Mouse (Mus musculus): ENCODE results near the gene Myl6. TPM values are rescaled to one million over a fixed set of nuclear protein-coding genes. Genes with fewer than 3 reads are reported as not detected.

Gene Myl6
- total and polyA plus RNA-seq, 2 experiments from 2014 or later: 791 to 830 TPM

DNA sequence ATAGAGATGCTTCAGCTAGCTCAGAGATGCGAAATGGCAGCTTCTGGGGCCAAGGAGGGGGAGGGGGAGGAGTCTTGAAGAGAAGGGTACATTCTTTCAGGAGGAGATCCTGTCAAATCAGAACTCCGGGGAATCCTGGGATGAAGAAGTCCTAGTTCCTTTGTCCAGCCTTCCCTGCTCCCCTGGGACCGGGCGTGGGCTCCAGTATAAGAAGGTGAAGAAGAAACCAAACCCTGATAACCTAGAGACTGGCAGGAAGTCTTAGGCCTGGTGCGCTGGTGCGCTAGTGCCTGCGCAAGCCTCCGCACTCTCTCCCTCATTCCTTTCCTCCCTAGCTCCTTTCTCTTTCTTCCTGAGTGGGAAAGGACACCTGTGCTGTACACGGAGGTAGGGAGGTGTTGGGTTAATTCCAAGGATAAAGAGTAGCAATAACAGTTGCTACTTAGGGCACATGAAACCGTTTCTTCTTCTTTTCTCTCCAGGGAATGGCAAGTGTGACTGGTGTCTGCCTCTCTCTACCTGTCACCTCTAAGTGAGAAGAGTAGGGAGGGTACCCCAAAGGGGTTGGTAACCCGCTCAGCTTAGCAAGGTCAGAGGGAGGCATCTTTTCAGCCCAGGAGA is 30.3 kb upstream of the Myl6 start:
- ATAC-seq (ENCODE audit: insufficient read depth, low read depth): no peak
- Histone ChIP-seq H3K27ac (ENCODE audit: low read depth) (peak overlapping the region; percentile 87), H3K4me3 (ENCODE audit: low read depth, low read length) (peak overlapping the region; percentile 93), H3K9ac (replicated peaks; ENCODE audit: low read depth, low read length) (peak overlapping the region; percentile 77; the same call in 1 of the 2 replicates), H3K4me2 (ENCODE audit: low read depth, low read length) (peak overlapping the region; percentile 98), H3K36me3 (replicated peaks; ENCODE audit: control insufficient read depth, insufficient read depth, low read length) (peaks cover 26% of the 10 kb centered on the region), H3K4me1 (ENCODE audit: control insufficient read depth, insufficient read depth) (no peaks in the 10 kb centered on the region), H3K9me3 (replicated peaks; ENCODE audit: control insufficient read depth, low read length) (no peaks in the 10 kb centered on the region), H3K27me3 (ENCODE audit: control insufficient read depth, insufficient read depth, low read length) (no peaks in the 10 kb centered on the region)
- TF ChIP-seq CTCF (IDR thresholded peaks at IDR 0.05; ENCODE audit: low read depth) (no peak), EP300 (IDR thresholded peaks at IDR 0.05; ENCODE audit: low read depth) (no peak)
- WGBS: 39% methylated on average over 11 of the region's 11 CpGs
- no peak for DNase-seq (ENCODE audit: low spot score)

DNA sequence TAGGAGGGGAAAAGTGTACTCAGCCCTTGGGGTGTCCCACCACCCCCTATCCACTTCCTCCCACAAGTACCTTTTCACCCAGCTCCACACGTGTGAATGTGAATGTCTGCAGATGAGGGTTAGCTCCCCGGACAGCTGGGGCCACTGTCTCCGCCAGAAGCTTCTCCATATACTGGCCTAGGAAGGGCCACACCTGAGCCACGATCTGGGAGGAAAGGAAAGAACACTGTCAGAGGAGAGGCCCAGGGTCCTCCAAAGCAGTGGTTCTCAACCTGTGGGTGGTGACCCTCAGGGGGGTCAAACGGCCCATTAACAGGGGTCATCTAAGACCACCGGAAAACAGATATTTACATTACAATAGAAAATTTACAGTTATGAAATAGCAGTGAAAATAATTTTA is 28.4 kb upstream of the Myl6 start:
- H3K36me3 ChIP-seq (replicated peaks; ENCODE audit: control insufficient read depth, insufficient read depth, low read length): peaks cover 38% of the 10 kb centered on the region
- H3K4me1 ChIP-seq (ENCODE audit: control insufficient read depth, insufficient read depth): no peaks in the 10 kb centered on the region
- ATAC-seq (ENCODE audit: insufficient read depth, low read depth) (no peak), DNase-seq (ENCODE audit: low spot score) (no peak)
- no peak overlapping the region for H3K4me3 ChIP-seq (ENCODE audit: low read depth, low read length)
- H3K9me3 ChIP-seq (replicated peaks; ENCODE audit: control insufficient read depth, low read length): no peaks in the 10 kb centered on the region
- TF ChIP-seq EP300 (IDR thresholded peaks at IDR 0.05; ENCODE audit: low read depth): no peak
- TF ChIP-seq CTCF (IDR thresholded peaks at IDR 0.05; ENCODE audit: low read depth): no peak
- H3K27me3 ChIP-seq (ENCODE audit: control insufficient read depth, insufficient read depth, low read length): no peaks in the 10 kb centered on the region
- no peak overlapping the region for H3K9ac ChIP-seq (replicated peaks; ENCODE audit: low read depth, low read length)
- H3K4me2 ChIP-seq (ENCODE audit: low read depth, low read length): no peak overlapping the region
- no peak overlapping the region for H3K27ac ChIP-seq (ENCODE audit: low read depth)
- 80% methylated on average over 6 of the region's 6 CpGs for WGBS

DNA sequence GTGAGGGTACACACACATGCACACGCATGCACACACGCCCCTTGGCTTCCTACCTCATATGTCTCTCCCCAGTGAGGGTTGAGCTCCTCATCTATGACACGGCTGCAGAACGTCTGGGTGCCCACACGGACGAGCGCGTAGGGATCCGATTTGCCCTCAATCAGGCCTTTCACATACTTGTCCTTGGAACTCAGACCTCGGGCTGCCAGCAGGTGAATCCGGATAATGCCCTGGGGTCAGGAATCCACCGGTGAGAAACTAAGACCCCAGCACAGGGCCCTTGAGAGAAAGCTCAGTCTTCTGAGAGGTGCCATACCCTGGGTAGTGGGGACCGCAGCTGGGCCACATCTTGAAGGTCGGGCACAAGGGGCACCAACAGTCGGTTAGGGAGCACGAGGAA is 26.6 kb upstream of the Myl6 start:
- no peaks in the 10 kb centered on the region for H3K9me3 ChIP-seq (replicated peaks; ENCODE audit: control insufficient read depth, low read length)
- H3K4me1 ChIP-seq (ENCODE audit: control insufficient read depth, insufficient read depth): no peaks in the 10 kb centered on the region
- DNase-seq (ENCODE audit: low spot score) (no peak), ATAC-seq (ENCODE audit: insufficient read depth, low read depth) (no peak)
- H3K9ac ChIP-seq (replicated peaks; ENCODE audit: low read depth, low read length): no peak overlapping the region
- WGBS: 86% methylated on average over 16 of the region's 16 CpGs
- H3K36me3 ChIP-seq (replicated peaks; ENCODE audit: control insufficient read depth, insufficient read depth, low read length): peaks cover 54% of the 10 kb centered on the region
- H3K4me2 ChIP-seq (ENCODE audit: low read depth, low read length): no peak overlapping the region
- no peaks in the 10 kb centered on the region for H3K27me3 ChIP-seq (ENCODE audit: control insufficient read depth, insufficient read depth, low read length)
- no peak overlapping the region for H3K27ac ChIP-seq (ENCODE audit: low read depth)
- no peak overlapping the region for H3K4me3 ChIP-seq (ENCODE audit: low read depth, low read length)
- TF ChIP-seq CTCF (IDR thresholded peaks at IDR 0.05; ENCODE audit: low read depth) (no peak), EP300 (IDR thresholded peaks at IDR 0.05; ENCODE audit: low read depth) (no peak)

DNA sequence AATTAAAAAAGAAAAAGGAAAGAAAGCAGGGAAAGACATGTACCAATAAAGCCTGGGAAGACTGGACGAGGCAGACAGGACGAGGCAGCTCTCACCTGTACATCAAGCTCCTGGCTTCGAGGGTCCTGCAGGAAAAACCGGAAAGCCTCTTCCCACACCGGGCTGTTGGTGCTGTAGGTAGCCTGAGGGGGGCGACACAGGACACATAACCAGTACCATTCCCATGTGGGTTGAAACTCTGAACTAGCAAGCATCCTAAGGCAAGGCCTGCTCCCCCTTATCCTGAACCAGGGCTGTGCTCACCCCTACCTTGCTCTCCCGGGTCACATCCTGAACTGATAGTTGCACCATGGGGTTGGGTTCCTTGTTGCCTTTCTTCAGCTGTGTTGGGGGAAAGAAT is 24.9 kb upstream of the Myl6 start:
- DNase-seq (ENCODE audit: low spot score): no peak
- Histone ChIP-seq H3K27me3 (ENCODE audit: control insufficient read depth, insufficient read depth, low read length) (no peaks in the 10 kb centered on the region), H3K4me1 (ENCODE audit: control insufficient read depth, insufficient read depth) (no peaks in the 10 kb centered on the region), H3K4me3 (ENCODE audit: low read depth, low read length) (no peak overlapping the region), H3K9ac (replicated peaks; ENCODE audit: low read depth, low read length) (no peak overlapping the region), H3K27ac (ENCODE audit: low read depth) (no peak overlapping the region), H3K36me3 (replicated peaks; ENCODE audit: control insufficient read depth, insufficient read depth, low read length) (peaks cover 70% of the 10 kb centered on the region), H3K9me3 (replicated peaks; ENCODE audit: control insufficient read depth, low read length) (no peaks in the 10 kb centered on the region), H3K4me2 (ENCODE audit: low read depth, low read length) (no peak overlapping the region)
- WGBS: 79% methylated on average over 7 of the region's 7 CpGs
- ATAC-seq (ENCODE audit: insufficient read depth, low read depth): no peak
- peak; percentile 43 for TF ChIP-seq CTCF (IDR thresholded peaks at IDR 0.05; ENCODE audit: low read depth)
- TF ChIP-seq EP300 (IDR thresholded peaks at IDR 0.05; ENCODE audit: low read depth): no peak

DNA sequence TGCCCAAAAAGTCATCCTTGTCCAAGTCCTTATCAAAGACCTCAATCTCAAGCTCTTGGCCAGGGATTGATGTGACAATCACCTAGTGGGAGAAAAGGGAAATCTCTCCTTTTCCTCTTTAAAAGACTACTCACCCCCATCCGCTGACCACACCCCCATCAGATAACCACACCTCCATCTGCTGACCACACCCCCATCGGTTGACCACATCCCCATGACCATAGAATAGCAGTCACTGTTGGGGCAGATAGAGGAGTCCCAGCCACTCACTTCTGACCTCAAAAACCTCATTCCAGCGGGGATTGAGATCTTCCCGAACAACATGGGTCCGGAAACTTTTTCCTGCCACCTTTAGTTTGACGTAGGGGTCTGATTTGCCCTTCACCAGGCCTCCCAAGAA is 22.7 kb upstream of the Myl6 start:
- Histone ChIP-seq H3K9ac (replicated peaks; ENCODE audit: low read depth, low read length) (no peak overlapping the region), H3K27me3 (ENCODE audit: control insufficient read depth, insufficient read depth, low read length) (no peaks in the 10 kb centered on the region), H3K36me3 (replicated peaks; ENCODE audit: control insufficient read depth, insufficient read depth, low read length) (peaks cover 90% of the 10 kb centered on the region), H3K9me3 (replicated peaks; ENCODE audit: control insufficient read depth, low read length) (no peaks in the 10 kb centered on the region), H3K4me3 (ENCODE audit: low read depth, low read length) (no peak overlapping the region), H3K4me1 (ENCODE audit: control insufficient read depth, insufficient read depth) (no peaks in the 10 kb centered on the region), H3K4me2 (ENCODE audit: low read depth, low read length) (no peak overlapping the region), H3K27ac (ENCODE audit: low read depth) (no peak overlapping the region)
- ATAC-seq (ENCODE audit: insufficient read depth, low read depth) (no peak), DNase-seq (ENCODE audit: low spot score) (no peak)
- TF ChIP-seq EP300 (IDR thresholded peaks at IDR 0.05; ENCODE audit: low read depth) (no peak), CTCF (IDR thresholded peaks at IDR 0.05; ENCODE audit: low read depth) (no peak)
- 53% methylated on average over 6 of the region's 6 CpGs for WGBS

DNA sequence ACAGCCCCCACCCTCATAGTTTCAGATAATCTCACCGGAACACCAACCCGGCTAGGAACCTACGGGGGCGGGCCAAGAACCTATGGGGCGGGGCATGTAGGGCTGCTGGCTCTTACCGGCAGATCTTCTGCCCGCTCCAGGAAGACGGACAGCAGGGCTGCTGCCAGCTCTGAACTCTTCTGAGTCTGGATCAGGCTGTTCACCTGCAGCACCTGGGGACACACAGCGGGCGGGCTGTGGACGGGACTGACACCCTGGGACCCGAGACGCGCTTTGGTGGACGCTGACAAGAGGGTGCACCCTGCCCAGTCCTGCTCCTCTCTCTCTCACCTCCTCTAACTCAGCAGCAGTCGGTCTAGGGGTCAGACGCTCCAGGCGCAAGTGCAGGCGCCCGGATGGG is 22.1 kb upstream of the Myl6 start:
- no peaks in the 10 kb centered on the region for H3K4me1 ChIP-seq (ENCODE audit: control insufficient read depth, insufficient read depth)
- H3K9me3 ChIP-seq (replicated peaks; ENCODE audit: control insufficient read depth, low read length): no peaks in the 10 kb centered on the region
- no peak overlapping the region for H3K27ac ChIP-seq (ENCODE audit: low read depth)
- DNase-seq (ENCODE audit: low spot score) (no peak), ATAC-seq (ENCODE audit: insufficient read depth, low read depth) (no peak)
- no peak overlapping the region for H3K4me3 ChIP-seq (ENCODE audit: low read depth, low read length)
- TF ChIP-seq CTCF (IDR thresholded peaks at IDR 0.05; ENCODE audit: low read depth): no peak
- TF ChIP-seq EP300 (IDR thresholded peaks at IDR 0.05; ENCODE audit: low read depth): no peak
- H3K27me3 ChIP-seq (ENCODE audit: control insufficient read depth, insufficient read depth, low read length): no peaks in the 10 kb centered on the region
- WGBS: 56% methylated on average over 20 of the region's 20 CpGs
- H3K36me3 ChIP-seq (replicated peaks; ENCODE audit: control insufficient read depth, insufficient read depth, low read length): peaks cover 90% of the 10 kb centered on the region
- no peak overlapping the region for H3K4me2 ChIP-seq (ENCODE audit: low read depth, low read length)
- H3K9ac ChIP-seq (replicated peaks; ENCODE audit: low read depth, low read length): no peak overlapping the region

Data from heart, postnatal 0 days (tissue).